Mouse (Mus musculus) myocyte (in vitro differentiated cells): ENCODE data around the gene Maml1. TPM values are rescaled to one million over a fixed set of nuclear protein-coding genes. Genes with fewer than 3 reads are reported as not detected.

Experiments used
- H3K27me3 ChIP-seq: one replicate; pipeline ENCODE4 v1.6.1; 2011; ENCODE audit not compliant: control insufficient read depth, insufficient read depth, insufficient read length
- H3K36me3 ChIP-seq: one replicate; pipeline ENCODE4 v1.6.1; 2011; ENCODE audit not compliant: control insufficient read depth, insufficient read depth
- H3K4me2 ChIP-seq: one replicate; pipeline ENCODE4 v1.6.1; 2011; ENCODE audit warnings: low read depth, control low read depth
- H3K4me3 ChIP-seq: one replicate; pipeline ENCODE4 v1.5.1; 2011; ENCODE audit warnings: mild to moderate bottlenecking, control low read depth, moderate library complexity
- H3K79me2 ChIP-seq: one replicate; pipeline ENCODE4 v1.6.1; 2011; ENCODE audit not compliant: control insufficient read depth, insufficient read depth
- H3ac ChIP-seq: one replicate; pipeline ENCODE4 v1.6.1; 2011; ENCODE audit not compliant: control insufficient read depth, insufficient read length
- CEBPB ChIP-seq: IDR thresholded peaks from 2 replicates; pipeline ENCODE4 v1.6.1; 2011; ENCODE audit warnings: mild to moderate bottlenecking, moderate library complexity; ENCODE audit not compliant: poor library complexity, insufficient read depth, severe bottlenecking
- E2F4 ChIP-seq: IDR thresholded peaks from one replicate; pipeline ENCODE4 v1.6.1; 2011; ENCODE audit warnings: mild to moderate bottlenecking, control low read depth, moderate library complexity; ENCODE audit not compliant: insufficient read depth
- MAX ChIP-seq: IDR thresholded peaks from one replicate; pipeline ENCODE4 v1.6.1; 2011; ENCODE audit warnings: low read depth, mild to moderate bottlenecking, control low read depth
- MYOD1 ChIP-seq, 3 experiments: IDR thresholded peaks; one replicate each; pipeline ENCODE4 v1.6.1; 2011; ENCODE audit warnings: control low read depth in 2 of 3, low read depth in 2 of 3, mild to moderate bottlenecking in 2 of 3, moderate library complexity in 1 of 3; ENCODE audit not compliant: insufficient read length in 2 of 3, control insufficient read depth in 1 of 3
- MYOG ChIP-seq, 3 experiments: IDR thresholded peaks; one replicate each; pipeline ENCODE4 v1.6.1; 2011; ENCODE audit warnings: control low read depth in 2 of 3, low read depth in 2 of 3, mild to moderate bottlenecking in 2 of 3; ENCODE audit not compliant: insufficient read length in 2 of 3, control insufficient read depth in 1 of 3, insufficient read depth in 1 of 3
- POLR2A ChIP-seq: IDR thresholded peaks from one replicate; pipeline ENCODE4 v1.6.1; 2011; ENCODE audit warnings: low read depth, mild to moderate bottlenecking, control low read depth, moderate library complexity; ENCODE audit not compliant: insufficient read length
- POLR2AphosphoS2 ChIP-seq: IDR thresholded peaks from one replicate; pipeline ENCODE4 v1.6.1; 2011; ENCODE audit warnings: low read depth, control low read depth; ENCODE audit not compliant: insufficient read length
- SRF ChIP-seq: IDR thresholded peaks from one replicate; pipeline ENCODE4 v1.6.1; 2011; ENCODE audit warnings: low read depth; ENCODE audit not compliant: control insufficient read depth, insufficient read length
- TCF12 ChIP-seq: IDR thresholded peaks from one replicate; pipeline ENCODE4 v1.6.1; 2011; ENCODE audit warnings: mild to moderate bottlenecking, control low read depth; ENCODE audit not compliant: poor library complexity, insufficient read depth, severe bottlenecking
- TCF3 ChIP-seq: IDR thresholded peaks from one replicate; pipeline ENCODE4 v1.6.1; 2011; ENCODE audit warnings: low read depth, control low read depth; ENCODE audit not compliant: insufficient read length
- USF1 ChIP-seq: IDR thresholded peaks from one replicate; pipeline ENCODE4 v1.6.1; 2011; ENCODE audit warnings: low read depth, mild to moderate bottlenecking, control low read depth, moderate library complexity
- polyA plus RNA-seq: library from polyadenylated mRNA; unstranded; fragments of >200 nt; fragmentation: generic; extraction: Trizol; gene quantifications from one replicate; pipeline ENCODE4 v1.2.1, GENCODE M21; 2012; ENCODE audit warnings: missing spikeins

Maml1 gene
- polyA plus RNA-seq, 1 experiment: 13.7 TPM

DNA sequence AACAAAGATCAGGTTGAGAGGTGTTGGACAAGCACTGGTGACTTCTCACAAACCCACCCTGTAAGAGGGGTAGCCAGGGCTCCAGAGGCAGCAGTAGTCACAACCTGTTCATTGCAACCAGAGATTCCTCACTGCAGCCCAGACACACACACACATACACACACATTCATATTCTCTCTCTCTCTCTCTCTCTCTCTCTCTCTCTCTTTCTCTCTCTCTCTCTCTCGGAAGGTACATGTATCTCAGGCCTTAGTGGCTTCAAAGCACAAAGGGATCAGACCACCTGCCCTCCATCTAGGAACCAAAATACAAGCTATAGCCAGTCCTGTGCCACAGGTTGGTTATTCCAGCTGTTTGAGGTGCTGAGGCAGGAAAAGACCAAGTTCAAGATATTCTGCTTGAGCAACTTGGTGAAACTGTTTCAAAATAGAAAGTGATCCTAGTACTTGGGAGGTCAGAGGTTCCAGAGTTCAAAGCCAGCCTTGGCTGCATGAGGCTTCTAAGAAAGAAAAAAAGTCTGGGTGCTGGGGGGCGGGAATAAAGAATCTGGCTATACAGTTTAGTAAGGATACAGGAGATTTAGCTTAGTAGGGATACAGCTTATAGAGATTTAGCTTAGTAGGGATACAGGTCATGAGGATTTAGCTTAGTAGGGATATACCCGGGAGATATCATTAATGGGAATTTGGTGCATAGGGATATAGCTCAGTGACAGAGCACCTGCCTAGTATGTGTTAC is 80.6 kb downstream of the Maml1 start:
- Histone ChIP-seq H3K36me3 (peaks cover 22% of the 10 kb centered on the region), H3K27me3 (no peaks in the 10 kb centered on the region), H3K79me2 (peaks cover 40% of the 10 kb centered on the region), H3K4me2 (peak overlapping the region; percentile 80), H3K4me3 (peak overlapping the region; percentile 86), H3ac (peak overlapping the region; percentile 29)
- no peak for TF ChIP-seq MAX
- no peak for TF ChIP-seq USF1
- no peak for TF ChIP-seq TCF3

GRCm38 (mm10) chr11:50210505-50211151 is 81.5 kb downstream of the Maml1 start, which contains the start of the genes Sqstm1 and Mgat4b:
Gene Sqstm1 (minus strand): TSS chr11:50210827.
Gene Mgat4b (plus strand): TSS chr11:50210890.
- Histone ChIP-seq H3K27me3 (no peaks in the 10 kb centered on the region), H3K79me2 (peaks cover 49% of the 10 kb centered on the region), H3K36me3 (peaks cover 30% of the 10 kb centered on the region), H3K4me2 (peak within 1 kb of the TSS; percentile 98), H3ac (peak within 1 kb of the TSS; percentile 29), H3K4me3 (peak within 1 kb of the TSS; percentile 86)
- TF ChIP-seq MYOG (IDR thresholded peaks at IDR 0.05; ENCODE audit: control insufficient read depth in 1 of 3, insufficient read depth in 1 of 3, insufficient read length in 2 of 3, low read depth in 2 of 3): peak; percentile 33 to 84 (median 65)
- TF ChIP-seq POLR2AphosphoS2: peak; percentile 97
- no peak for TF ChIP-seq SRF
- peak; percentile 91 for TF ChIP-seq POLR2A
- no peak for TF ChIP-seq TCF3
- TF ChIP-seq MYOD1 (IDR thresholded peaks at IDR 0.05; ENCODE audit: control insufficient read depth in 1 of 3, insufficient read length in 2 of 3, low read depth in 2 of 3): peak in 2 of 3 experiments; percentile 66 to 81
- TF ChIP-seq TCF12: no peak

DNA sequence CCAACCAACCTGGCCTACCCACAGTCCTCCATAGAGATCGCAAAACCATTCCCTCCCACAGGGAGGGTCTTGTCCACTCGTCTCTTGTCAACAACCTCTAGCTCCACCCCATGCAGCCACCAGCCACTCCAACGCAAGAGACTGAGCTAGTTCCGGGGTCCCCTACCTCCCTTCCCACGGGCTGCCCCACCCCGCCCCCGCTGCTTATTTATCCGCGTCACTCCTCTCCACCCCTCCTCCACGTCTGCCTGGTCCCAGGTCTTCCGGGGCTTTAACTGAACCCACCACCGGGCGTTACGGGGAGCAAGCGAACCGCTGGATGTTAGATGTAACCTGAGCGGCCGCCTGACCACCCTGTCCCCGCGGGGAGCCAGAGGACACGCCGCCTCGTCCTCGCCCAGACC is 82.0 kb downstream of the Maml1 start:
- no peak for TF ChIP-seq CEBPB
- no peak for TF ChIP-seq MYOD1 (IDR thresholded peaks at IDR 0.05; ENCODE audit: control insufficient read depth in 1 of 3, insufficient read length in 2 of 3, low read depth in 2 of 3)
- TF ChIP-seq TCF3: no peak
- TF ChIP-seq TCF12: no peak
- TF ChIP-seq POLR2AphosphoS2: peak; percentile 58
- TF ChIP-seq MYOG (IDR thresholded peaks at IDR 0.05; ENCODE audit: control insufficient read depth in 1 of 3, insufficient read depth in 1 of 3, insufficient read length in 2 of 3, low read depth in 2 of 3): no peak
- no peak for TF ChIP-seq E2F4
- Histone ChIP-seq H3K36me3 (peaks cover 35% of the 10 kb centered on the region), H3K79me2 (peaks cover 53% of the 10 kb centered on the region), H3K4me2 (peak overlapping the region; percentile 98), H3ac (peak overlapping the region; percentile 29), H3K4me3 (peak overlapping the region; percentile 86), H3K27me3 (no peaks in the 10 kb centered on the region)

DNA sequence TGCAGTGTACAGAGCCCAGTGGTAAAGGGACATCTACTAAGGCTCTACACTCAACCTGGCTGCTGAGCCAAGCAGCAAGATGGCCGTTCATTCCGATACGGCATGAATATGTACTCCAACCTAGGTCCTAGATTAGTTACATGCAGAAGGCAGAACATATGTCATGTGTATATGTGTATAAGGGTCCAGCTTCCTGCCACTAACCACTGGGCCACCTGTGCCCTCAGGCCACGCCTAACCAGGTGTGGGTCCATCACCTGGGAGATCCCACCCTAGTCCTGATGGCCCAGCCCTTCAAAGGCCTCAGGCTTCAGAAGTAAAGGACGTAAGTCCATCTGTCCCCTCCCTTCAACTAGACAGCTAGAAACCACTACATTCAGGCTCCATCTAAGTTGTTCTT is 84.1 kb downstream of the Maml1 start:
- no peaks in the 10 kb centered on the region for H3K27me3 ChIP-seq
- H3ac ChIP-seq: no peak overlapping the region
- TF ChIP-seq POLR2AphosphoS2 (peak; percentile 78), TCF3 (no peak)
- H3K79me2 ChIP-seq: peaks cover 60% of the 10 kb centered on the region
- peaks cover 55% of the 10 kb centered on the region for H3K36me3 ChIP-seq
- H3K4me3 ChIP-seq: peak overlapping the region; percentile 86
- H3K4me2 ChIP-seq: peak overlapping the region; percentile 98

- Histone ChIP-seq H3K36me3 (peaks cover 62% of the 10 kb centered on the region), H3K27me3 (no peaks in the 10 kb centered on the region), H3ac (no peak overlapping the region), H3K4me2 (peak overlapping the region; percentile 98), H3K79me2 (peaks cover 60% of the 10 kb centered on the region), H3K4me3 (peak overlapping the region; percentile 86)
- TF ChIP-seq POLR2AphosphoS2: peak; percentile 77
- peak; percentile 61 for TF ChIP-seq POLR2A
- no peak for TF ChIP-seq MYOD1 (IDR thresholded peaks at IDR 0.05; ENCODE audit: control insufficient read depth in 1 of 3, insufficient read length in 2 of 3, low read depth in 2 of 3)
Measured at GRCm38 (mm10) chr11:50207344-50207743, 84.8 kb downstream of the Maml1 start.

- peak; percentile 59 for TF ChIP-seq POLR2AphosphoS2
- TF ChIP-seq MYOG (IDR thresholded peaks at IDR 0.05; ENCODE audit: control insufficient read depth in 1 of 3, insufficient read depth in 1 of 3, insufficient read length in 2 of 3, low read depth in 2 of 3): no peak
- TF ChIP-seq POLR2A: no peak
- TF ChIP-seq TCF12: no peak
- Histone ChIP-seq H3K27me3 (no peaks in the 10 kb centered on the region), H3K4me2 (no peak overlapping the region), H3K4me3 (no peak overlapping the region), H3ac (no peak overlapping the region), H3K79me2 (peaks cover 60% of the 10 kb centered on the region), H3K36me3 (peaks cover 75% of the 10 kb centered on the region)
Measured at GRCm38 (mm10) chr11:50206037-50206436, 86.1 kb downstream of the Maml1 start.

Other genes with a start within 250 kb of the Maml1 start
- gene Tbc1d9b, start 160.9 kb downstream of the Maml1 start, polyA plus RNA-seq: 36.6 TPM
- 7.8 TPM for gene Mrnip, start 117.9 kb downstream of the Maml1 start, polyA plus RNA-seq
- 873 TPM for gene Sqstm1, start 81.5 kb downstream of the Maml1 start, polyA plus RNA-seq
- gene Mgat4b, start 81.4 kb downstream of the Maml1 start, polyA plus RNA-seq: 89.2 TPM
- gene Ltc4s, start 53.7 kb downstream of the Maml1 start, polyA plus RNA-seq: 1.8 TPM
- gene Canx, start 33.4 kb upstream of the Maml1 start, polyA plus RNA-seq: 139 TPM
- not detected for gene Cby3, start 62.2 kb upstream of the Maml1 start, polyA plus RNA-seq
- gene Hnrnph1, start 84.7 kb upstream of the Maml1 start, polyA plus RNA-seq: 54.5 TPM
- gene Rufy1, start 138.8 kb upstream of the Maml1 start, polyA plus RNA-seq: 13.9 TPM